Mouse (Mus musculus) testis, adult 2 months (tissue): ENCODE results near the gene Ap1g1.

ENCODE experiments used
- CTCF ChIP-seq: fragments of 200-500 bp; IDR thresholded peaks from 2 replicates; pipeline ENCODE4 v1.5.1; 2012; ENCODE audit warnings: low read depth, mild to moderate bottlenecking, inconsistent platforms, low read length, moderate library complexity; ENCODE audit not compliant: control insufficient read depth, insufficient read depth, insufficient replicate concordance
- POLR2A ChIP-seq: fragments of 200-500 bp; IDR thresholded peaks from 2 replicates; pipeline ENCODE4 v1.6.1; 2012; ENCODE audit warnings: low read depth, mild to moderate bottlenecking, inconsistent platforms, low read length, moderate library complexity; ENCODE audit not compliant: control insufficient read depth

- TF ChIP-seq POLR2A (no peak), CTCF (no peak)
Observed at GRCm38 (mm10) chr8:109764031-109764430, 14.3 kb upstream of the Ap1g1 start.
